Mouse (Mus musculus): ENCODE results near the gene H2afv. TPM values are rescaled to one million over a fixed set of nuclear protein-coding genes. Genes with fewer than 3 reads are reported as not detected.
A peak's percentile ranks its signal among the peaks of the same experiment; 100 is the strongest.

H2afv gene
- total and polyA plus RNA-seq, 3 experiments: 46.6 to 73.2 (median 63.7) TPM

GRCm38 (mm10) chr11:6471493-6471892 lies 27.2 kb upstream of the H2afv start:
- no peak for DNase-seq (ENCODE audit: extremely low read depth)
- peak overlapping the region; percentile 100 for H3K4me2 ChIP-seq (ENCODE audit: insufficient read depth, low read depth, poor library complexity, severe bottlenecking)
- peaks cover 3 to 45% of the 10 kb centered on the region in 2 experiments; a peak in 3 of 4 replicates for H3K4me1 ChIP-seq (ENCODE audit: control insufficient read depth in 1 of 2, insufficient read depth in 2 of 2)
- no peak overlapping the region for H3K27ac ChIP-seq (ENCODE audit: insufficient read depth, low read depth)
- H3K9me3 ChIP-seq (replicated peaks; ENCODE audit: low read length): no peaks in the 10 kb centered on the region
- peaks cover 13 to 63% of the 10 kb centered on the region in 2 experiments for H3K36me3 ChIP-seq (replicated peaks in 1 of 2; ENCODE audit: control insufficient read depth in 1 of 2, insufficient read depth in 1 of 2, low read length in 1 of 2)
- peaks cover 68% of the 10 kb centered on the region for H3K79me2 ChIP-seq (replicated peaks; ENCODE audit: control insufficient read depth, extremely low read depth, insufficient read depth, poor library complexity, severe bottlenecking)
- TF ChIP-seq MAX (IDR thresholded peaks at IDR 0.05; ENCODE audit: low read length) (no peak), ZNF384 (IDR thresholded peaks at IDR 0.05; ENCODE audit: low read depth, low read length) (no peak), KAT2A (IDR thresholded peaks at IDR 0.05; ENCODE audit: insufficient replicate concordance, low read length) (no peak)
- dilution Hi-C loops (cut with MboI; ENCODE audit: extremely low pct_ligation_motif_present, extremely low pct_unique_long_range_greater_than_20kb, low sequenced_read_pairs) (no loop called here), in situ Hi-C loops (cut with MboI; ENCODE audit: low pct_ligation_motif_present, low pct_unique_long_range_greater_than_20kb, low sequenced_read_pairs) (loop anchor here (25.0 kb wide), 1 partner anchor 291 kb away; no protein-coding TSS in a partner anchor)
- no peaks in the 10 kb centered on the region for H3K27me3 ChIP-seq (replicated peaks)
- peak overlapping the region; percentile 48 to 76 (median 66) for H3K4me3 ChIP-seq (replicated peaks in 1 of 3; ENCODE audit: low read depth in 2 of 3, low read length in 2 of 3, poor library complexity in 1 of 3)
- H3K9ac ChIP-seq (ENCODE audit: insufficient read depth, low read depth): peak overlapping the region; percentile 97

- TF ChIP-seq ELF1 (IDR thresholded peaks at IDR 0.05; ENCODE audit: low read depth, low read length) (no peak), CHD1 (IDR thresholded peaks at IDR 0.05; ENCODE audit: low read depth, low read length) (peak; percentile 49; the same call in 1 of the 2 replicates), SIN3A (IDR thresholded peaks at IDR 0.05; ENCODE audit: low read length) (peak; percentile 59; the same call in 1 of the 2 replicates), CTCF (conservative IDR thresholded peaks at IDR 0.05 in 1 of 2, IDR thresholded peaks at IDR 0.05 in 1 of 2; ENCODE audit: low read depth in 2 of 2, low read length in 2 of 2) (no peak), IRF4 (IDR thresholded peaks at IDR 0.05; ENCODE audit: low read depth, low read length) (no peak), UBTF (IDR thresholded peaks at IDR 0.05; ENCODE audit: low read depth, low read length) (no peak), KAT2A (IDR thresholded peaks at IDR 0.05; ENCODE audit: insufficient replicate concordance, low read length) (no peak)
- Histone ChIP-seq H3K4me3 (replicated peaks in 1 of 3; ENCODE audit: low read depth in 2 of 3, low read length in 2 of 3, poor library complexity in 1 of 3) (peak overlapping the region; percentile 48 to 76 (median 66)), H3K27me3 (replicated peaks) (no peaks in the 10 kb centered on the region), H3K9me3 (replicated peaks; ENCODE audit: low read length) (no peaks in the 10 kb centered on the region), H3K9ac (ENCODE audit: insufficient read depth, low read depth) (peak overlapping the region; percentile 68), H3K79me2 (replicated peaks; ENCODE audit: control insufficient read depth, extremely low read depth, insufficient read depth, poor library complexity, severe bottlenecking) (peaks cover 68% of the 10 kb centered on the region), H3K4me2 (ENCODE audit: insufficient read depth, low read depth, poor library complexity, severe bottlenecking) (peak overlapping the region; percentile 100), H3K4me1 (ENCODE audit: control insufficient read depth in 1 of 2, insufficient read depth in 2 of 2) (peaks cover 3 to 47% of the 10 kb centered on the region in 2 experiments; a peak in 3 of 4 replicates), H3K36me3 (replicated peaks in 1 of 2; ENCODE audit: control insufficient read depth in 1 of 2, insufficient read depth in 1 of 2, low read length in 1 of 2) (peaks cover 17 to 68% of the 10 kb centered on the region in 2 experiments), H3K27ac (ENCODE audit: insufficient read depth, low read depth) (no peak overlapping the region)
- DNase-seq (ENCODE audit: extremely low read depth): no peak
- in situ Hi-C loops (cut with MboI; ENCODE audit: low pct_ligation_motif_present, low pct_unique_long_range_greater_than_20kb, low sequenced_read_pairs) (loop anchor here (25.0 kb wide), 1 partner anchor 291 kb away; no protein-coding TSS in a partner anchor), dilution Hi-C loops (cut with MboI; ENCODE audit: extremely low pct_ligation_motif_present, extremely low pct_unique_long_range_greater_than_20kb, low sequenced_read_pairs) (no loop called here)
Observed at GRCm38 (mm10) chr11:6471054-6471453, 26.8 kb upstream of the H2afv start.

- no peak overlapping the region for H3K27ac ChIP-seq (ENCODE audit: insufficient read depth, low read depth)
- H3K4me1 ChIP-seq (ENCODE audit: control insufficient read depth in 1 of 2, insufficient read depth in 2 of 2): peaks cover 3 to 61% of the 10 kb centered on the region in 2 experiments; a peak in 3 of 4 replicates
- dilution Hi-C loops (cut with MboI; ENCODE audit: extremely low pct_ligation_motif_present, extremely low pct_unique_long_range_greater_than_20kb, low sequenced_read_pairs): no loop called here
- no peaks in the 10 kb centered on the region for H3K9me3 ChIP-seq (replicated peaks; ENCODE audit: low read length)
- in situ Hi-C loops (cut with MboI; ENCODE audit: low pct_ligation_motif_present, low pct_unique_long_range_greater_than_20kb, low sequenced_read_pairs): loop anchor here (25.0 kb wide), 1 partner anchor 294 kb away; no protein-coding TSS in a partner anchor
- H3K4me2 ChIP-seq (ENCODE audit: insufficient read depth, low read depth, poor library complexity, severe bottlenecking): 0 out of 2 replicates have a peak overlapping the region, but pooled peaks have one; percentile 50
- DNase-seq (ENCODE audit: extremely low read depth): no peak
- no peak overlapping the region for H3K9ac ChIP-seq (ENCODE audit: insufficient read depth, low read depth)
- H3K4me3 ChIP-seq (replicated peaks in 1 of 3; ENCODE audit: low read depth in 2 of 3, low read length in 2 of 3, poor library complexity in 1 of 3): no peak overlapping the region
- peaks cover 16 to 66% of the 10 kb centered on the region in 2 experiments for H3K36me3 ChIP-seq (replicated peaks in 1 of 2; ENCODE audit: control insufficient read depth in 1 of 2, insufficient read depth in 1 of 2, low read length in 1 of 2)
- TF ChIP-seq IRF4 (IDR thresholded peaks at IDR 0.05; ENCODE audit: low read depth, low read length) (no peak), RAD21 (IDR thresholded peaks at IDR 0.05; ENCODE audit: low read depth, low read length) (no peak), POLR2AphosphoS2 (IDR thresholded peaks at IDR 0.05; ENCODE audit: low read depth, low read length) (no peak), ZNF384 (IDR thresholded peaks at IDR 0.05; ENCODE audit: low read depth, low read length) (no peak), MEF2A (IDR thresholded peaks at IDR 0.05; ENCODE audit: borderline replicate concordance, low read depth, low read length) (no peak), GABPA (IDR thresholded peaks at IDR 0.05; ENCODE audit: insufficient replicate concordance, low read depth, low read length) (no peak), ZKSCAN1 (IDR thresholded peaks at IDR 0.05; ENCODE audit: borderline replicate concordance, low read depth, low read length) (no peak), MAZ (IDR thresholded peaks at IDR 0.05; ENCODE audit: low read depth, low read length) (no peak), E2F4 (IDR thresholded peaks at IDR 0.05; ENCODE audit: insufficient replicate concordance, low read depth, low read length) (no peak), ZMIZ1 (IDR thresholded peaks at IDR 0.05; ENCODE audit: low read depth, low read length) (no peak), ELF1 (IDR thresholded peaks at IDR 0.05; ENCODE audit: low read depth, low read length) (no peak)
- H3K27me3 ChIP-seq (replicated peaks): no peaks in the 10 kb centered on the region
- peaks cover 46% of the 10 kb centered on the region for H3K79me2 ChIP-seq (replicated peaks; ENCODE audit: control insufficient read depth, extremely low read depth, insufficient read depth, poor library complexity, severe bottlenecking)
Observed at GRCm38 (mm10) chr11:6468541-6468940, 24.3 kb upstream of the H2afv start.

Measured in CH12.LX (cell line).